Mouse (Mus musculus) liver, embryonic 12.5 days (tissue): ENCODE results near the gene Ppp1r2. TPM values are rescaled to one million over a fixed set of nuclear protein-coding genes. Genes with fewer than 3 reads are reported as not detected.

Source experiments
- ATAC-seq: fragments of 200-750 bp; cut with Nextera tagmentation; 2 replicates; pipeline ENCODE4 v1.8.0; 2017; ENCODE audit warnings: moderate number of reproducible peaks, mild to moderate bottlenecking, moderate library complexity
- H3K27ac ChIP-seq: fragments of 300-500 bp; sonication (generic); 2 replicates; pipeline ENCODE4 v1.5.1; 2016; ENCODE audit warnings: mild to moderate bottlenecking
- H3K27me3 ChIP-seq: fragments of 300-500 bp; sonication (generic); replicated peaks from 2 replicates; pipeline ENCODE4 v1.6.1; 2016; ENCODE audit warnings: mild to moderate bottlenecking, moderate library complexity
- H3K36me3 ChIP-seq: fragments of 300-500 bp; sonication (generic); 2 replicates; pipeline ENCODE4 v1.6.1; 2016; ENCODE audit warnings: mild to moderate bottlenecking, moderate library complexity
- H3K4me1 ChIP-seq: fragments of 300-500 bp; sonication (generic); 2 replicates; pipeline ENCODE4 v1.6.1; 2016
- H3K4me2 ChIP-seq: fragments of 300-500 bp; sonication (generic); 2 replicates; pipeline ENCODE4 v1.6.1; 2016; ENCODE audit warnings: mild to moderate bottlenecking, moderate library complexity
- H3K4me3 ChIP-seq: fragments of 300-500 bp; sonication (generic); 2 replicates; pipeline ENCODE4 v1.5.1; 2016; ENCODE audit warnings: mild to moderate bottlenecking, moderate library complexity
- H3K9ac ChIP-seq: fragments of 300-500 bp; sonication (generic); 2 replicates; pipeline ENCODE4 v1.6.1; 2016; ENCODE audit warnings: mild to moderate bottlenecking, moderate library complexity
- H3K9me3 ChIP-seq: fragments of 300-500 bp; sonication (generic); replicated peaks from 2 replicates; pipeline ENCODE4 v1.6.1; 2016; ENCODE audit warnings: mild to moderate bottlenecking, moderate library complexity
- WGBS: fragments of 180-500 bp; shearing (Covaris S2); methylation state at CpG from one replicate; pipeline ENCODE4 v1.1.7; 2016; ENCODE audit not compliant: insufficient replicate concordance; 5-methylcytosine and 5-hydroxymethylcytosine counted together
- polyA plus RNA-seq: library from polyadenylated mRNA; unstranded; fragments of >200 nt; fragmentation: Nextera tagmentation; extraction: Ambion mirVana; gene quantifications from 2 replicates; pipeline ENCODE4 v1.2.1, GENCODE M21; 2016

Ppp1r2 gene
- polyA plus RNA-seq, 1 experiment from 2014 or later, result 49.9 TPM

DNA sequence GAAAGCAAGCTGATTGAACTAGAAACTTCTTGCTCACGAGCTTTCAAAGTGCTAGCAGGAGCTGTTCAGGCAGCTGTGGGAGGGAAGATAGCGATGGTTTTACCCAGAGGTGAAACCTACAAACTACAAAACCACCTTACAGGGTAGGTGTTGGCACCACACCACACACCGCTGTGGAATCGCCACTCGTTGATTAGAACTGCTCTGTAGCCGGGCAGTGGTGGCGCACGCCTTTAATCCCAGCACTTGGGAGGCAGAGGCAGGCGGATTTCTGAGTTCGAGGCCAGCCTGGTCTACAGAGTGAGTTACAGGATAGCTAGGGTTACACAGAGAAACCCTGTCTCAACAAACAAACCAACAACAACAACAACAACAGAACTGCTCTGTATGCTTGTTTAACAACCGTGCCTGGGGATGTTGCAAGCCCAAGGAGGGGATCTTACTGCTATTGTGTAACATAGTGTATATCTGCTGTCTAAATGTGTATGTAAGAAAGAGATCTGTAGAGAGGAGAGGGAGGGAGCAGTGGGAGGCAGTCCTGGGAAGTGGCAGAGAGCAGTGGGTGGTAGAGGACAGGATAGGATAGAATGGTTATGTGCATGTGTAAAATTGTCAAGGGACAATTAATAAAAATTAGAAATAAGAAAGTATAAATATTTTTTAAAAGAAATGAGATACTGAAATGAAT lies 11.9 kb upstream of the Ppp1r2 start:
- H3K9ac ChIP-seq, result no peak overlapping the region
- no peaks in the 10 kb centered on the region for H3K36me3 ChIP-seq
- H3K4me1 ChIP-seq, result 0 out of 2 replicates have a peak, but pooled peaks cover 5% of the 10 kb centered on the region
- H3K4me2 ChIP-seq, result no peak overlapping the region
- H3K4me3 ChIP-seq, result no peak overlapping the region
- ATAC-seq, result no peak
- 73% methylated on average over 11 of the region's 11 CpGs for WGBS
- H3K27ac ChIP-seq, result no peak overlapping the region
- no peaks in the 10 kb centered on the region for H3K9me3 ChIP-seq
- no peaks in the 10 kb centered on the region for H3K27me3 ChIP-seq

DNA sequence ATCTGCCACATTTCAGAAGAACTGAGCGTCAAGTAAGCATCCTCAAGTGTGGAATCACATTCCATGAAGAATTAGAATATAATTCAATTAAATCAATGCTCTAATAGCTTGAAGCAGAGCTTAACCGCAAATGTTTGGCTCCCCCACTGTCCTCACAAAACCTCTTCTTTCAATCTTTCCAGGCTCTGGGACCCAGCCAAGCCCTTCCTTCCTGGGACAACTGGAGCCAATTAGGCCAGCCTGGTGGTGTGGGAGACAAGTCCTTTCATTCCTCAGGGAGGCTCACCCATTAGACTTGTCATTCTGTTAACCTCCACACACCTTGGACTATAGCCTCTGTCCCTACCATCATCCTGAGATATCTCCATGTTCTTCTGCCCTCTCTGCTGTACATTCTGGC lies 6.9 kb upstream of the Ppp1r2 start:
- Histone ChIP-seq H3K4me2 (no peak overlapping the region), H3K27ac (no peak overlapping the region), H3K4me3 (no peak overlapping the region), H3K4me1 (no peaks in the 10 kb centered on the region), H3K9me3 (no peaks in the 10 kb centered on the region), H3K36me3 (no peaks in the 10 kb centered on the region), H3K27me3 (no peaks in the 10 kb centered on the region; the same call in 1 of the 2 replicates), H3K9ac (no peak overlapping the region)
- ATAC-seq, result no peak
- 78% methylated on average over 2 of the region's 2 CpGs for WGBS

DNA sequence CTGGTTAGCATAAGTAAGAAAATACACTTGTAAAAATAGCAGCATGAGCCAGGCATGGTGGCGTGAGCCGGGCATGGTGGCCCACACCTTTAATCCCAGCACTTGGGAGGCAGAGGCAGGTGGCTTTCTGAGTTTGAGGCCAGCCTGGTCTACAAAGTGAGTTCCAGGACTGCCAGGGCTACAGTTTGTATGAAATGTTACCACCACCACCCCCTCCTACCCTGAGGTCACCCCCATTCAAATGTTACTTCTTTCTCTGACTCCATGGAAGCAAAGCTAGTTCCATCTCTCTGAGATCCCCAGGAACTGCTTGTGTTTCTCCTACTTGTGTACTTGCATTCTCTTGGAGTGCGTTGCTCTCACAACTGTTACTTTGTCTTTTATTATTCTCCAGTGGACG lies 5.1 kb upstream of the Ppp1r2 start:
- peaks cover 16% of the 10 kb centered on the region for H3K4me1 ChIP-seq
- no peaks in the 10 kb centered on the region; the same call in 1 of the 2 replicates for H3K27me3 ChIP-seq
- H3K4me2 ChIP-seq, result no peak overlapping the region
- no peak for ATAC-seq
- H3K4me3 ChIP-seq, result no peak overlapping the region
- WGBS, result 74% methylated on average over 4 of the region's 4 CpGs
- no peaks in the 10 kb centered on the region for H3K9me3 ChIP-seq
- H3K27ac ChIP-seq, result no peak overlapping the region
- no peak overlapping the region for H3K9ac ChIP-seq
- no peaks in the 10 kb centered on the region for H3K36me3 ChIP-seq

GRCm38 (mm10) chr16:31278581-31278980 lies 3.5 kb upstream of the Ppp1r2 start:
- WGBS, result 57% methylated on average over 6 of the region's 6 CpGs
- no peak for ATAC-seq
- H3K4me2 ChIP-seq, result no peak overlapping the region

DNA sequence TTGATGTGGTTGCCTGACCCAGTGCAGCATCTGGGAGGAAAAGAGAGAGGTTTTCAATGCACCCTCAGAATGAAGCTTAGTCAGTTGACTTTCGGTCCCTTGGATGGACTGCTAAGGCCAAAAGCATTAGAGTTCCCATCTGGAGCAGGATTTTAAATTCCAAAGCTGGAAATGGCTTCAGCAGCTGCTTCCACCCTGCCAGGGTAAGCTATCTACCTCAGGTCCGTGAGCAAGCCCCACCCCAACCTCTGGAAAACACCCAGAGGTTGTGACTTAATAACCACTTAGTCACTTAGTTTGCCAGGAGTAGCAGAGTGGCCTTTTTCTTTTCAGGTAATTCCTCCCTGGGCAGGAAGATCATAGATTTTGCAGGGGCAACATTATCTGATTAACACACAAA lies 3.0 kb upstream of the Ppp1r2 start:
- Histone ChIP-seq H3K27ac (no peak overlapping the region), H3K4me2 (no peak overlapping the region), H3K4me1 (peaks cover 27% of the 10 kb centered on the region), H3K27me3 (no peaks in the 10 kb centered on the region; the same call in 1 of the 2 replicates), H3K9ac (no peak overlapping the region), H3K9me3 (no peaks in the 10 kb centered on the region), H3K36me3 (no peaks in the 10 kb centered on the region), H3K4me3 (no peak overlapping the region)
- 55% methylated on average over 2 of the region's 2 CpGs for WGBS
- no peak for ATAC-seq

More at GRCm38 (mm10) chr16:31278581-31278980, 3.5 kb upstream of the Ppp1r2 start:
- H3K27ac ChIP-seq, result no peak overlapping the region
- no peak overlapping the region for H3K4me3 ChIP-seq
- H3K27me3 ChIP-seq, result no peaks in the 10 kb centered on the region; the same call in 1 of the 2 replicates
- H3K4me1 ChIP-seq, result peaks cover 22% of the 10 kb centered on the region
- H3K9ac ChIP-seq, result no peak overlapping the region
- H3K9me3 ChIP-seq, result no peaks in the 10 kb centered on the region
- H3K36me3 ChIP-seq, result no peaks in the 10 kb centered on the region

DNA sequence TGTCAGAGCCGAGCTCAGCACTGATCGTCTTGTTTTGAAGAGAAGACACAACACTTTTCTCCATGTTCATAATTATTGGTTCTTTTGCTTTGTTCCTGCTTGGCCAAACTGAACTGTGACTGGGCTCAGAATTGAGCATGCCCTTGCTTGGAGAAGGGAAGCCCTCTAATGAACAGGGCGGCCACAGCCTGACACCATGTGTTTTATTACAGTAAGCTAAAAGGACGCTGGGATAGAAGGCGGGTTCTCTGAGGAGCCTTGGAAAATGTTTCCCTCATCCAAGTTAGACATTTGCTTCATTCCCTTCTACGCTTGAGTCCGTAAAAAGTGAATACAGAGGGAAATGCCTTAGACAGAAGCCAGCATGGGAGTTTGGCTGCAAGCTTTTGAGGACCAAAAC lies 1.9 kb upstream of the Ppp1r2 start:
- Histone ChIP-seq H3K36me3 (no peaks in the 10 kb centered on the region), H3K27me3 (no peaks in the 10 kb centered on the region; the same call in 1 of the 2 replicates), H3K4me2 (no peak overlapping the region), H3K27ac (no peak overlapping the region), H3K9me3 (no peaks in the 10 kb centered on the region), H3K9ac (no peak overlapping the region), H3K4me3 (no peak overlapping the region), H3K4me1 (peaks cover 38% of the 10 kb centered on the region)
- 61% methylated on average over 7 of the region's 7 CpGs for WGBS
- no peak for ATAC-seq

- Histone ChIP-seq H3K4me3 (no peak overlapping the region), H3K4me1 (peaks cover 41% of the 10 kb centered on the region), H3K36me3 (peaks cover 2% of the 10 kb centered on the region; the same call in 1 of the 2 replicates), H3K9ac (no peak overlapping the region), H3K27me3 (no peaks in the 10 kb centered on the region; the same call in 1 of the 2 replicates), H3K9me3 (no peaks in the 10 kb centered on the region), H3K4me2 (no peak overlapping the region), H3K27ac (no peak overlapping the region)
- 29% methylated on average over 7 of the region's 7 CpGs for WGBS
- no peak for ATAC-seq
These were observed 1.5 kb upstream of the Ppp1r2 start for GRCm38 (mm10) chr16:31276539-31276938.

DNA sequence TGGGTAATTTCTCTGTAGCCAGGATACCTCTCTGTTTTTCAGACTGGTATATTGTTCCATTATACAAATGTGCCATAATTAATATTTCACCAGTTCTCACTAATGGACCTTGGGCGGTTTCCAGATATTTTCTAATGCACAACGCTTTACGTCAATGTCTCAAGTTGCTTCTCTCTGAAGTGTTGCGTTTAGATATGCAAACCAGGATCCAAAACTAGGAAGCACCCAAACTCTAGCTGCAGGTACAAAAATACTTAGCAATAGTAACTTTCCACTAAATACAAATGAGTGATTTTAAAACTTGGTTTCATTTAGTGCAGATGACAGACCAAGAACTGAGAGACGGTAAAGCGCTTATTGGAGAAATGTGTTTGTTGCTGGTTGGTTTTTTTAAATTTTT lies 993 bp downstream of the Ppp1r2 start:
- Histone ChIP-seq H3K27me3 (no peaks in the 10 kb centered on the region; the same call in 1 of the 2 replicates), H3K9ac (peak overlapping the region; percentile 94), H3K4me3 (peak overlapping the region; percentile 88), H3K4me1 (peaks cover 51% of the 10 kb centered on the region), H3K9me3 (no peaks in the 10 kb centered on the region), H3K27ac (peak overlapping the region; percentile 89), H3K36me3 (peaks cover 6% of the 10 kb centered on the region; the same call in 1 of the 2 replicates), H3K4me2 (peak overlapping the region; percentile 75)
- ATAC-seq, result no peak
- WGBS, result 4% methylated on average over 6 of the region's 6 CpGs

GRCm38 (mm10) chr16:31266692-31267091 lies 8.4 kb downstream of the Ppp1r2 start:
- Histone ChIP-seq H3K9me3 (no peaks in the 10 kb centered on the region), H3K4me1 (peaks cover 12% of the 10 kb centered on the region), H3K27me3 (no peaks in the 10 kb centered on the region), H3K4me3 (no peak overlapping the region), H3K4me2 (no peak overlapping the region), H3K27ac (no peak overlapping the region), H3K36me3 (peaks cover 30% of the 10 kb centered on the region), H3K9ac (no peak overlapping the region)
- 62% methylated on average over 2 of the region's 2 CpGs for WGBS
- ATAC-seq, result no peak

DNA sequence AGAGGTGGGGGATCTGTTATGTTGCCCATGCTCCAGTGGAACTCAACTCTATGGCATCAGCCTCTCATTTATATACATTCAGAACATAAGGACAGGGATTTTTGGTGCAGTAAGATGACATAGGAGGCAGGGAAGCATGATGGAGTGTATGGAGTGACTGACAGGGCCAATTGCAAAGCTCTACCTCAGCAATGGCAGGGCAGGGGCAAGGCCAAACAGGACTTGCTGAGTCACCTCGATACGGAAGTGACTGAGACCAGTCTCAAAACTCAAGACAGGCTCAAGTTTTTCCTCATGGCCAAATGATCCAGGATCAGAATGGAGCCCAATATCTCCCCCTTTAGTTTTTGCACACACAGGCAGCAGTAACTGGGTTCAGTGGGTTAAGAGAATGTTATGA lies 18.9 kb downstream of the Ppp1r2 start:
- Histone ChIP-seq H3K27ac (no peak overlapping the region), H3K4me2 (no peak overlapping the region), H3K27me3 (no peaks in the 10 kb centered on the region), H3K4me1 (peaks cover 7% of the 10 kb centered on the region), H3K9me3 (no peaks in the 10 kb centered on the region), H3K4me3 (no peak overlapping the region), H3K36me3 (peaks cover 74% of the 10 kb centered on the region), H3K9ac (no peak overlapping the region)
- WGBS, result 70% methylated on average over 2 of the region's 2 CpGs
- no peak for ATAC-seq

GRCm38 (mm10) chr16:31255685-31256084 lies 19.4 kb downstream of the Ppp1r2 start:
- no peak overlapping the region for H3K9ac ChIP-seq
- H3K4me1 ChIP-seq, result peaks cover 10% of the 10 kb centered on the region
- H3K27me3 ChIP-seq, result no peaks in the 10 kb centered on the region
- H3K36me3 ChIP-seq, result peaks cover 70% of the 10 kb centered on the region
- WGBS, result 85% methylated on average over 3 of the region's 3 CpGs
- H3K4me2 ChIP-seq, result no peak overlapping the region
- no peak overlapping the region for H3K4me3 ChIP-seq
- H3K27ac ChIP-seq, result no peak overlapping the region
- H3K9me3 ChIP-seq, result no peaks in the 10 kb centered on the region
- no peak for ATAC-seq

- no peaks in the 10 kb centered on the region for H3K27me3 ChIP-seq
- no peak overlapping the region for H3K27ac ChIP-seq
- no peak for ATAC-seq
- peaks cover 10% of the 10 kb centered on the region for H3K4me1 ChIP-seq
- no peak overlapping the region for H3K9ac ChIP-seq
- 84% methylated on average over 3 of the region's 3 CpGs for WGBS
- H3K4me3 ChIP-seq, result no peak overlapping the region
- H3K9me3 ChIP-seq, result no peaks in the 10 kb centered on the region
- H3K4me2 ChIP-seq, result no peak overlapping the region
- H3K36me3 ChIP-seq, result peaks cover 12% of the 10 kb centered on the region
These were observed 25.7 kb downstream of the Ppp1r2 start for GRCm38 (mm10) chr16:31249401-31249800.
